Mouse (Mus musculus) layer of hippocampus, adult 11-12 months (tissue): ENCODE measurements around the gene Sirt4.
"Not testable (repeated sequence)": the region's sequence is repeated elsewhere in the genome, so short reads cannot be mapped to it uniquely, and the experiment has no call there.

ENCODE experiments used
- DNase-seq: peaks from one replicate; pipeline ENCODE4 v3.0.0; 2022; ENCODE audit warnings: low spot score

Sirt4 gene

DNA sequence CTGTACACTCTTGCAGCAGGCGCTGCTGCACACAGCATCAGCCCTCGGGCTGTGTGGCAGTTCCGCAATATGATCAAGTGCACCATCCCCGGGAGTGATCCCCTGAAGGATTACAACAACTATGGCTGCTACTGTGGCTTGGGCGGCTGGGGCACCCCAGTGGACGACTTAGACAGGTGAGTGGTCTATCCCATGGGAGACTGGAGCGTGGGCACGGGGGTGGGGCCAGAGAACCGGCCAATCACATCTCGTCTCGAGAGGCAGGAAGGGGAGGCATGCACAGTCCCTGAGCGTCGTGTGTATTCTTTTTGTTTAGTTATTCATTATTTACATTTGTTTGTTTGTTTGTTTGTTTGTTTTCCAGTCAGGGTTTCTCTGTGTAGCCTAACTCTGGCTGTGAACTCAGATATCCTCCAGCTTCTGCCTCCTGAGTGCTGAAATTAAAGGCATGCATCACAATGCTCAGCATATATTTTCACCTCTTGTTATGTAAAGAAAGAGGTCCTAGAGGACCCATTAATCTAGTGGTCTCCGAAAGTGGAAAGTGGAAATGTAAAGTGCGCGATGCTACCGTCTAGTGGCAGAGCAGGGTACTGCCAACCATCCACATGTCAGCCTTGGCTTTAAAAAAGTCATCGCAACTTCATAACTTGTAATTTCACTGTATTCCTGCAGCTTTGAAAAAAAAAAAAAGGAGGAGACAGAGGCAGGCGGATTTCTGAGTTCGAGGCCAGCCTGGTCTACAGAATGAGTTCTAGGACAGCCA is 13.6 kb downstream of the Sirt4 start:
- DNase-seq = peak; percentile 57

DNA sequence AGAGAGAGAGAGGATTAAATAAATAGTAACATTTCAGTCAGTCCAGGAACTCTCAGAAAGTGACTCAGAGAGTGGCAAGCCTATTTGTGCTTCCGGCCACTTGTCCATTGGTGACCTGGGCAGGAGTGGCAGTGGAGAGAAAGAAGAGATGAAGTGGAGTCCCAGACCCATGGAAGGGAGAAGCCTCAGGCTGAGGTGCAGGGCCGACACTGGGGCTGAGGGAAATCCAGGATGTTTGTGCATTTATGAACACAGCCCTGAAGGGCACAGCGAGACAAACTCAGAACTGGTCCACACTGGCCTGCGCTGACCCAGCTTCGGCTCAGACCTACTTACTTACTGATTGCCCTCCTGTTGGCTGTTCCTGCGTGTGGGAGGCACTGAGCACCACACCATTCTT is 14.7 kb downstream of the Sirt4 start:
- DNase-seq = no peak

DNA sequence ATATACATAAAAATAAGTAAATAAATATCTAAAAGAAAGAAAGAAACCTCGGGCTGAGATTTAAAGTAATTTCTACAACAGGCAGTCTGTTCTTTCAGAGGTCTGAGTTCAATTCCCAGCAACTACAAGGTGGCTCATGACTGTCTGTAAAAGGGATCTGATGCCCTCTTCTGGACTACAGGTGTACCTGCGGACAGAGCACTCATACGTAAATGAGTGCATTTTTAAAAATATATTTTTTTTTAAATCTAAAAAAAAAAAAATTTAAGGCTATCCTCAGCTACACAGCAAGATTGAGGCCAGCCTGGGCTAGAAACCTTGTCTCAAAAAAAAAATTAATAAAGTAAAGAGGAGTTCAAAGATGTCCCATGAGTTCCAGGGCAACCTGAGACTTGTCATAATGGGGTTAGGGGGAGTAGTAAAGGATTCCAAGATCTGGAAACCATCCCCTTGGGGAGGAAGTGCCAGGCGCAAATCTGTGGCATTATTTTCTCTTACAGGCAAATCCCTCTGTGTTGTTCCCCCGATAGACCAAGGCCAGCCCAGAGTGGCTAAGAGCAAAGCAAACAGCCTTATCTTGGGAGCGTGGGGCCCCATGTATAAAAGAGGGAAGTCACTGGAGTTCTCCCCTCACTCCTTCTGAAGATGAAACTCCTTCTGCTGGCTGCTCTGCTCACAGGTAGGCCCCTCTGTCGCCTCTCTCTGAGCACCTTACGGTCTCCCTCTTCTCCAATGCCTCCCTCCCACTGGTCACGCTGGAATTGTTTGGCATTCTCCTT is 18.7 kb downstream of the Sirt4 start, which contains the start of gene Pla2g1b:
TSS of gene Pla2g1b (plus strand) at position 621 of the 779 bp plus-strand sequence.
- no peak for DNase-seq

DNA sequence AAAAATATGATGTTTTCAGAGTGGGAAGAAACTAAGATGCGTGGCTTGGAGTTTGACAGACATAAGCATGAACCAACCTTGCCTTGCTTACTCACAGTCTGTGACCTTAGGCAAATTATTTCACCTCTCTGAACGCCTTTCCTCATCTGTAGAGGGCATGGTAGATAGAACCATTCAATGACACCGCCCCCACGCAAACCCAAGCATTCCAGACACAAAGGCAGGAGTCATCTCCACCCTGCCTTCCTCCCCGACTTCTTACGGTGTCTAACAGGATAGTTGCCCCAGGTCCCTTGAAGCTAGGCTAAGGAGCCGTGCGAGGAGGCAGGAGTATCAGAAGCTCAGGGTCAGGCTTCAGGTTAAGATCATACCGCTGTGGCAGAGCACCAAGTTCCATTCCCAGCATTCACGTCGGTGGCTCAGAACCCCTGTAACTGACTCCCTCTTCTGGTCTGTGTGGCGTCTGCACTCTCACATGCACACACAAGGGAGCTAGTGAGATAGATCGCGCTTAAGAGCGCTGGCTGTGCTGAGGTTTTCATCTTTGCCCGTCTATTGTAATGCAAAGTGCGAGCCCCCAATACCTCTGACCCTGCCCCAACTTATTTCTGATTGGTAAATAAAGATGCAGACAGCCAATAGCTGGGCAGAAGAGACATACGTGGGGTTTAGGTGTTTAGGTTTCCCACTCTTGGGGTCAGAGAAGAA is 20.0 kb downstream of the Sirt4 start:
- no peak for DNase-seq

DNA sequence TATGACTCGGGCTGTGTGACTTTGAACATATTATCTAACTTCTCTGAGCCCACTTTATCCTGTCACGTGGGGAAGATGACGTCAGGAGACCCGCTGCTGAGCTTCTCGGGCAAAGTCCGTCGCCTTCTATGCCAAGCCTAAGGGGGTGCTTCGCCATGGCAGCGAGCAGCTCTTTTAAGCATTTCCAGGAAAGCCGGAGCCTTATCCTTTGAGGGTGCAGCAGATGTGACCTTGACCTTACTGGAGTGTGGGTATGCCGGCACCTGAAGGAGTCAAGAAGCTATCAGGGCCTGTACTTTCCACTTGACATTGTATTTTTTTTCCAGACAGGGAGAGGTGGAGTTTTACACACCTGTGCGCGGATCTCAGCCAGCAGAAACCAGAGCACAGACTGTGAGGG is 25.6 kb downstream of the Sirt4 start:
- no peak for DNase-seq

DNA sequence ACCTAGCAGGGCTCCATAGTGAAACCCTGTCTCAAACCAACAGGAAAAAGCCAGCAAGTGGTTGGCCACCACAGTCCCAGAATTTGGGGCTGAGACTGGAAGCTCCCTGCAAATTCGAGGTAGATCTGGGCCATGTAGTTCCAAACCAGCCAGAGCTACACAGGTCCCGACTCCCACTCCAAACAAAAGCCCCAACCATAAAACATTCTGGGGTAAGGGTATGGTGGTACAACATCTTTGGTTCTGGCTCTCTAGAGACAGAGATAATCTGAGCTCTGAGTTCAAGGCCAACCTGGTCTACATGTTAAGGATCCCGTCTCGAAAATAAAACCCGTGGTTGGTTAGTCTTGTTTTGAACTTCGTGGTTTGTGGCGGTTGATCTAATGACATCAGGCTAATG is 28.7 kb downstream of the Sirt4 start:
- no peak for DNase-seq

DNA sequence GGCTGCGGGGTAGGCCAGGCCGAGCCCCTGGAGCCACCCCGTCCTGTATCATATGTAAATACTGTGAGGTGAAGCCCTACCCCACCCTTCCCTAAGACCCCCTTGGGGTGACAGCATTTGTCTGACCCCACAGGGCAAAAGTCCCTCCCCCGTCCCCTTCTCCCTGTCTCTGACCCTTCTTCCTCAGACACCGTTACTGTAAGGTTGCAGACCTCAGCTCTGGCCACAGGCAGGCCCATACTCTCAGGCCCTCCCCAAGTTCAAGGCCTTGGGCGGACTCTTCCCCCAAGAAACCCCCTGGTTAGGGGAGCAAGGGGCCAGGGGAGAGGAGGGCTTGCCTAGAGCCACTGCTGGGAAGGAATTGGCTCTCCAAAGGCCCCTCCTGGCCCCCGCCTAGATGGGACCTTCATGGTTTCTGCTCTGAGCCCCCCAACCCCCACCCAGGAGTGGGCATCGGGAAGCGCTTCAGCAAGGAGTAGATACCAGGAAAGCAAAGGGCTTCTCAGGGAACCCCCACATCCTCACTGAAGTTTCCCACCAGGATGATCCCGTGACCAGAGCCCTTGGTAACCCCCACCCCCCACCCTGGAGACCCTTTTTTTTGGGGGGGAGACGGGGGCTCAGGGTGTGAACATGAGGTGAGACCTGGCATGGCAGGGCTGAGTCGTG is 30.0 kb downstream of the Sirt4 start:
- DNase-seq = no peak

DNA sequence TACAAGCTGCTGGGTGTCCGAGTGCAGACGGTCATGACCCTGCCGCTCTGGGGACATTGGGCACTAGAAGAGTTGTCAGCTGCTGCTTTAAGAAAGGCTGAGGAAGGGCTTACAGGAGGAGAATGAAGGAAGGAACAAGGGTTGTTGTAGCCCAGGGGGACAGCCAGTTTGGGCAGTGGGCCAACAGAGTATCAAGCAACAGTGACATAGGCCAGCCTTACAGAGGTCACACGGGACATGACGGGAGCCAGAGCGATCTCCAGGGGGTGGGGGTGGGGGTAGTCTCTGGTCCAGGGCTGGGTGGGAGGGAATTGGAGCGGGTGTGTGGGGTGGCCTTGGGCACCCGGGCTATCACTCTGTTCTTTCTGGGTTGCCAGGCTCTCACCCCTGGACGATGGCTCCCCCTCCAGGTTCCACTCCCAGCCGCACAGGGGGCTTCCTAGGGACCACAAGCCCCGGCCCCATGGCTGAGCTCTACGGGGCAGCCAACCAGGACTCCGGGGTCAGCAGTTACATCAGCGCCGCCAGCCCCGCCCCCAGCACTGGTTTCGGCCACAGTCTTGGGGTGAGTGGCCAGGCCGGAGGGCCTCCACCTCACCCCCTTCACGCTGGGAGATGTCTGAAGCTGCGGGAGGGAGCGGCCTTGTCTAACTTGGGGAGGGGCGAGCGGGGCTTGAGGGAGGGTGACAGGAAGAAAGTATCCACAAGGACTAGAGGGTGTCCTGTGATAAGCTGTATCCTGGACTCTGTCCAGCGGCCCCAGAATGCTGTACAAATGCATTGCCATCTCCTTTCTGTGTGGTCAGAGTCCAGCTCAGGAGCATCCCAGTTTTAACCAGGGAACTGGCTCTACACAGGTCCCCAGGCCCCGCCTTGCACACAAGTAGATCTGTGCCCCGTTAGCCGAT is 33.9 kb downstream of the Sirt4 start:
- DNase-seq = no peak

DNA sequence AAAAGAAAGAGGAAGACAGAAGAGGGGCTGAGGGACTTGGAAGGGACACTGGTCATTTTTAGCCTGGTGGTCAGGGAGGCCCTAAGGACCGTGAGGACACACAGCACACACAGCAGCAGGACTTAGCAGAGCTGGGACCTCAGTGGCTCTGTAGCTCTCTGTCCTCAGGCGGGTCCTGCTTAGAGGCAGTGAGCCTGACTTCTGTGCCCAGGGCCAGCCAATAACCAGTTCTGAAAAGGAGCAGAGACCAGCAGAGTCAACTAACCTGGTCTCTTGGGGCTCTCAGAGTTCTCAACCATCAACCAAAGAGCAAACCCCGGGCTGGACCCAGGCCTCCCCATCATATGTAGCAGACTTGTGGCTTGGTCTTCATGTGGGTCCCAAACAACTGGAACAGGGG is 35.3 kb downstream of the Sirt4 start:
- DNase-seq = no peak

DNA sequence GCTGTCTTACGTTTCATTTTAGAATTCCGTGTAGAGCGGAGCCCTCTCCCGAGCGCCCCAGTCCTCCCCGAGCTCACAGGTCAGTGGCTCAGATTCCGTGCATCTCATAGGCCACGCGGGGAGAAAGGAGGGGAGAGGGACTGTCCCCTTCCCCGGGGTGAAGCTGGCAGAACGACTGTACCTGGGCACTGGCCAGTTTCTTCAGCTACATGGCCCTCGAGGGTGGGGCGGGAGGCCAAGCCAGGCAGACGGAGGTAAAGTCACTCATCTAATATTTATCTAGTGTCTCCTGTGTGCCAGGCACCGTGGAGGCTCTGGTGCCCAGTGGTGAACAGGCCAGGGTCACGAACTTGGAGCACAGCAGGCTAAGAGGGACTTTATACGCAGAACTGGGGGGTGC is 37.4 kb downstream of the Sirt4 start:
- DNase-seq = no peak

DNA sequence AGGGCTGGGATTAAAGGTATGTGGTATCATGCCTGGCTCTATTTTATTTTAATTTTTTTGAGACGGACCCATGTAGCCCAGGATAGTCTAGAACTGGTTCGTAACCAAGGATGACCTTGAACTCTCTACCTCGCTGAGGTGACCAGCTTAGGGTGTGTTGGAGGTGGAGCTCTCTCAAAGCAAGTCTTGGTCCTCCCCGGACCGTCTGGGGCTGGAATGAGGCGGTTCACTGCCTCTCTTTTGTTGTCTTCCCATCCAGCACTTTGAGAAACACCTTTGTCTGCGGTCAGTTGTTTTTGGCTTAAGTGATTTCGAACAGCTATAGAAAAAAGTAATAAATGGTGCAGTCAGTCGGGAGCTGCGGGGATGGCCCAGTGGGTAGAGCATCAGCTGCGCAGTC is 40.4 kb downstream of the Sirt4 start:
- no peak for DNase-seq

DNA sequence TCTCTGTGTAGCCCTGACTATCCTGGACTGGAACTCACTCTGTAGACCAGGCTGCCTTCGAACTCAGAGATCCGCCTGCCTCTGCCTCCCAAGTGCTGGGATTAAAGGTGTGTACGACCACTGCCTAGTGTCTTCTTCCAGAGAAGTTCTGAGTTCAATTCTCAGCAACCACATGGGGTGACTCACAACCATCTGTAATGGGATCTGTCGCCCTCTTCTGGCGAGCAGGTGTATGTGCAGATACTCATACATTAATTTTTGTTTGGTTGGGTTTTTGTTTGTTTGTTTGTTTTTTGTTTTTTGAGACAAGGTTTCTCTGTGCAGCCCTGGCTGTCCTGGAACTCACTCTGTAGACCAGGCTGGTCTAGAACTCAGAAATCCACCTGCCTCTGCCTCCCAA is 41.9 kb downstream of the Sirt4 start:
- not testable (repeated sequence) for DNase-seq

DNA sequence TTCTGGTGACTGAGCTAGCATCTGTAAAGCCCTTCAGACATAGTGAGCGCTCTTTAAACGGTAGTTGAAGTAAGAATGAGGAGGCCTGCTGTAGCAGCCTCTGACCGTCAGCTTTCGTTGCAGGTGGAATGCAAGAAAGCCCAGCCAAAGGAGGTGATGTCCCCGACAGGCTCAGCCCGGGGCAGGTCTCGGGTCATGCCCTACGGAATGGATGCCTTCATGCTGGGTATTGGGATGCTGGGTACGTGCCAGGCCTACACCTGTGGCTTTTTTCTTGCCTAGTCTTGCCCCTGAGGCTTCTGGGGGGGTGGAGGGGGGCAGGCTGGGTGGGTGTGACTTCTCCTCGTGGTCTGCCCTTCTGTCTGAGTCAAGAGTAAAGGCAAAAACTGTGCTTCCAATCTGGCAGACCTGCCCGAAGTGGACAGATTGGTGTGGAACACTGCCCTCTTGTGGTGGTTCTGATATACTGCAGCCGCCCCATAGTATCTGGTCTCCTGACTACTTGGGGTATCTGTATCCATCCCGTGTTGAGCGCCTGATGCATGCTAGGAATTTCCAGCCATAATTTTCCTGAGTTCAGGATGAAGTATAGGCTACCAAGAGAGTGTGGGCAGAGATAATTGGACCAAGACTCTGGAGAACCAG is 43.2 kb downstream of the Sirt4 start:
- peak; percentile 81 for DNase-seq

DNA sequence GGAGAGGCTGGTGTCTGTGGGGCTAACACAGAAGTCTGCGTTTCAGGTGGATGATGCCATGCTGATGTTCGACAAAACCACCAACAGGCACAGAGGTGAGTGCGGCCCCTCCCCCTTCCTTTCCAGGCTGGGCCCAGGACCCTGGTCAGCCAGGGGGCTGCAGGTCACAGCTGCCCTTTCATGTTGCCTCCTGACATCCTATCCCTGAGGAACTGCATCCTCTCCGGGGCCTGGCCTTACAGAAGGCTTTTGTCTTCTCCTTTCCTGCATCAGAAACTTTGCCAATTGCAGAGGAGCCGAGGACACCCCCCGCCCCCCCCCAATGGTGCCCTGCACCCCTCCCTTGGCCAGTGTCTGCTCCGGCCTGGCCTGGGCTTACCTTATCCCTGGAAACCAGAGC is 45.9 kb downstream of the Sirt4 start:
- no peak for DNase-seq

DNA sequence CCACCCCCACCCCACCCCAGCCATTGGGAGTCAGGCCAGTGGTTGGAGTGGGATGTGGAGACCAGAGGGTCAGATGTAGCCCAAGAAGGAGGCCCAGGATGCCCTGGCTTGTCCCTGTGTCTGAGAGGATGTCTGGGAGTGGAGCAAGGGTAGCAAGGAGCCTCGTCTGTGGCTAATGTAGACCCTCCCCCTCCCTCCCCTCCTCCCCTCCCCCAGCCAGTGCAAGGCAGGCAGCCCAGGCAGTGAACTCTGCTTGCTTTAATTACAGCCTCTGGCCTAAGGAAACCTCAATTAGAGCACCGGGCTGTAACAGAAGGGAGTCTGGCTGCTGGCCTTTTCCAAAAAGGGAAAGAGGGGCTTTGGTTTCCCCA is 46.6 kb downstream of the Sirt4 start:
- no peak for DNase-seq

DNA sequence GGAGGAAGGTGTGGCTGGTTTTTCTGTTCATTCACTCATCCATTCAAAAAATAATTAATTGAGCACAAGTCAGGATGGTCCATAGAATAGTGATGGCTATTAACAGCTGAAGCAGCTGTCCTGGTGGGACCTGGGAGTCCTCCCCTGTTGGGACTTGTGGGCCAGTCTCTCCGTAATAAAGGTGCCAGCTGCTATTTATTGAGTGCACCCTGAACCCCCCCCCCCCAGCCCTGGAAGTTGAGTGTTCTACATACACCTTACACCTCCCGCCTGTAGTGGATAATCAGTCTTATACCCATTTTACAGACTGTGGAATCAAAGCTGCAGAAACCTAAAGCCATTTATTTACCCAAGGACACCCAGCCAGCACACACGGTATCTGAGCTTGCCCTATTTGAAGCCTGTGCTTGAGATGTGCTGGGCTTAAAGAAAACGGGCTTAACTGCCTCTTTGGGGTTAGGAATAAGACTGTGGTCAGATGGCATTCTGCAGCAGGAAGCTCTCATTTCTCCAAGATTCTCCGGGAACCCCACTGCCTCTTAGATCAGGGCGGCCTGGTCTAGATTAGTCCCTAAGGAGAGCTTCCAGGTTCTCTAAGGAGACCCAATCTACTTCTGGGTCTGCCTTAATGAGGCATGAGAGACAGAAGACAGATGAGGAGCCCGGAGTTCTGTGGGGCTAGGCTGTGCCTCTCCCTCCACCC is 47.1 kb downstream of the Sirt4 start:
- no peak for DNase-seq

DNA sequence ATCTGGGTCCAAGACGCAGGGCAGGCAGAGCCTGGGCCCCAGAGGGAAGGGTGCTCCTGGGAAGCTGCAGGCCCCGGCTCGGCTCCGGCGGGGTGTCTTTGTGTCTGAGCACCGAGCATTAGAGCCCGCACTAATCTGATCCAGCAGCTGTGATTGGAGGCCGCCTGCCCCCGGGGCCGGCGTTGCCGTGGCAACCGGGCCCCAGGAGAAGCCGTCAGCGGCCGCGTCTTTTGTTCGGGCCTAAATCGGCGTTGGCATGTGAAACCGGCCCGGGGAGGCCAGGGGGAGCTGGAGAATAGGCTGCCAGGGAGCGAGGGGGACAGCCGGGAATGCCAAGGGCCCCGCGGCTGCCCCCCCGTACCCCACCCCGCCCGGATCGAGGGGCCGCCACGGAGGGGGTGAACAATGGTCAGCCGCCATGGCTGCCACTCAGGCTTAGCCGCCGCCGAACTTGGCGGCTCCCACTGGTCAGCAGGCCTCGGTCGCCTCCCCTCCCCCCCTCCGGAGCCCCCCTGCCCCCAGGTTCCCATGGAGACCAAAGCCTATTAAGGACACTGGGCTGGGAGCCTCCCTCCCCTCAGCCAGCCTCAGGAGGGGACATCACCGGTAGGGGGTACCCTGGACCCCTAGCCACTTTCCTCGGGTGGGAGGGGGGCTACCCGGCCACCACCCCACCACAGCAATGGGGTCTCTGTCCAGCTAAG is 48.0 kb downstream of the Sirt4 start:
- DNase-seq = peak; percentile 89

DNA sequence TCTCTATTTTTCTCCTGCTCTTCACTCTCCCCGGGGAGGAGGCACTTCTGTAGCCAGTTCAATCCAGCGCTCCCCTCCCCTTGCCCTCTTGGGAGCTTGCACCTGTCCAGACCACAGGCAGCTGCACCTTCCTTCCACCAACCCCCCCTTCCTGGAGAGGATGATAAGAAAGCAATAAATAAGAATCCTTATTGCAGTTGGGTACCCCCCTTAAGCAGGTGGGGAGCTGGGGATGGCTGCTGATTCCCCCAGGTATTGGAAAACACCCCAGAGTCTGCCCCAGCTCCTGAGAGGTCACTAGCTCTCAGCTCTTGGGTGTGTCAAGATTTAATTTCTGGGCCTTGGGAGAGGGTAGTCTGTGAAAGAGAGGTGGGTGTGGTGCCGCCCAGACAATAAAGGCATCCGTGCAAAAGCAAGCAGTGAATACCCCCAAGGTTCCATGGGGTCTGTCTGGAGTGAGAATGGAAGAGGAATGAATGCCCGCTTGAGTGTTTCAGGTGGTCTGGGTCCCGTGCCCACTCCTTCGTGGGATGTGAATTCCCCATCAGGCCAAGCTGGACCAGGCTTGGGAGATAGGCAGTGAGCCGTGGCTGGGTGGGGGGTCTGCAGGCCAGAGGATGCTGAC is 48.7 kb downstream of the Sirt4 start:
- DNase-seq = no peak
